In the genomic region with DNA sequence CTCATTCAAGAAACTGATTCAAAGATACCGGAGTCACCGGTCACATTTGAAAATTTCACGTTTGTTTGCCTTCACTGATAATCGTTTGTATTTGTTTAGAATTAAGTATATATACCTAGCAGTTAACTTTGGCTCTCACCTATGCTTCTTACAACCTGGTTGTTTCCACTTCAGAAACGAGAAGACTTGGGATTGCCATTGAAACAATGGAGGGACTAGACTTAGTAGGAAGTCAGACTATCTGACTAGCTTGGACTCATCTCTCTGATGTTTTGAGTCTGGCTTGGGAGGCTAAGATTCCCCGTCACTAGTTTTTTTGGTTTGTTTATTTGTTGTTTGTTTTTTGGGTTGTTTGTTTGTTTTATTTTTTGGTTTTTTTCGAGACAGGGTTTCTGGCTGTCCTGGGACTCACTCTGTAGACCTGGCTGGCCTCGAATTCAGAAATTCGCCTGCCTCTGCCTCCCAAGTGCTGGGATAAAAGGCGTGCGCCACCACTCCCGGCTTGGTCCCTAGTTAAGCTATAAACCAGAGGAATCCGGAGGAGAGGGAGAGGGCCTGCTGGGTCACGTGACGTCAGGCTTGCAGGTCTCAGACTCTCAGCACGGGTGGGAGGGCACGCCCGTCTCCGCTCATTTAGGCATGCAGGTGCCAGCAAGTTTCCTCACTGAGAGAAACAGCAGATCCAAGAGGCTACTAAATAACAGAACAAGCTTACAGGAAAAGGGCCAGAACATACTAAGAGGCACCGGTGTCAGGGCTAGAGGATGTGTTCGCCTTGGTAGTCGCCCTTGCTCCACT, we compare ENCODE assay signal across 12 mouse cellular contexts. TPM values are rescaled to one million over a fixed set of nuclear protein-coding genes. Genes with fewer than 3 reads are reported as not detected.
A peak's percentile ranks its signal among the peaks of the same experiment; 100 is the strongest.
DNase-seq lines count a peak whose midpoint lies in the region; ATAC-seq and TF ChIP-seq lines count a peak whose summit lies in the region.
"Had no signal": no experiment of that assay in that cellular context is flagged by ENCODE, and none has a peak within 500 bp of the region (broad histone marks: within the 10 kb centered on the region; RNA-seq: fewer than 3 reads in every experiment).

No protein-coding gene starts in this region.

- in situ Hi-C loops in ES-E14 (cut with MboI; ENCODE audit: low sequenced_read_pairs in 2 of 2, unreplicated experiment in 2 of 2) = no loop called here

- no peaks in the 10 kb centered on the region for H3K36me3 ChIP-seq in limb, embryonic 12.5 days
- H3K36me3 ChIP-seq in limb, embryonic 10.5 days = no peaks in the 10 kb centered on the region
- H3K36me3 ChIP-seq in ES-E14 (ENCODE audit: control insufficient read depth, insufficient read depth, low read length, poor library complexity, severe bottlenecking) = no peaks in the 10 kb centered on the region
- no peaks in the 10 kb centered on the region for H3K36me3 ChIP-seq in kidney, adult 2 months (ENCODE audit: control insufficient read depth, insufficient read depth, low read length)
- H3K36me3 ChIP-seq in splenic B cell, adult 2 months (ENCODE audit: control insufficient read depth, insufficient read depth, low read length, poor library complexity, severe bottlenecking) = no peaks in the 10 kb centered on the region
- H3K36me3 ChIP-seq: hindbrain, embryonic 15.5 days; liver, embryonic 13.5 days; neural tube, embryonic 12.5 days had no signal

- no peaks in the 10 kb centered on the region for H3K27me3 ChIP-seq in limb, embryonic 12.5 days
- H3K27me3 ChIP-seq in limb, embryonic 10.5 days (ENCODE audit: low read depth, poor library complexity, severe bottlenecking) = no peaks in the 10 kb centered on the region
- H3K27me3 ChIP-seq in kidney, adult 2 months (replicated peaks; ENCODE audit: control insufficient read depth, insufficient read depth, low read length) = no peaks in the 10 kb centered on the region
- H3K27me3 ChIP-seq in splenic B cell, adult 2 months (ENCODE audit: control insufficient read depth, insufficient read depth, low read length, poor library complexity, severe bottlenecking) = no peaks in the 10 kb centered on the region
- H3K27me3 ChIP-seq: hindbrain, embryonic 15.5 days; liver, embryonic 13.5 days; neural tube, embryonic 12.5 days had no signal

- no peak for DNase-seq in limb, embryonic 10.5 days (ENCODE audit: low spot score)
- DNase-seq in ES-E14 (ENCODE audit: low read depth, low spot score) = peak; percentile 61
- peak; percentile 54 for DNase-seq in kidney, adult 2 months
- peak; percentile 22 for DNase-seq in splenic B cell, adult 2 months (ENCODE audit: low read depth, low spot score)
- DNase-seq in cerebellum, postnatal 25 days = no peak
- no peak for DNase-seq in gastrocnemius, adult 18-20 months (ENCODE audit: low spot score)
- DNase-seq: cerebellum, postnatal 36 days; liver, embryonic 13.5 days had no signal

- no peak overlapping the region for H3K4me2 ChIP-seq in limb, embryonic 12.5 days
- H3K4me2 ChIP-seq: hindbrain, embryonic 15.5 days; liver, embryonic 13.5 days; neural tube, embryonic 12.5 days had no signal

- no peak for TF ChIP-seq POLR2A in kidney, adult 2 months (IDR thresholded peaks at IDR 0.05; ENCODE audit: low read depth, low read length)

- H3K4me1 ChIP-seq in limb, embryonic 12.5 days (replicated peaks) = peaks cover 35% of the 10 kb centered on the region
- H3K4me1 ChIP-seq in limb, embryonic 10.5 days = peaks cover 35% of the 10 kb centered on the region
- H3K4me1 ChIP-seq in ES-E14 (ENCODE audit: control insufficient read depth in 2 of 2, insufficient read depth in 2 of 2, low read length in 2 of 2, poor library complexity in 1 of 2) = no peaks in the 10 kb centered on the region
- peaks cover 13% of the 10 kb centered on the region; the same call in 1 of the 2 replicates for H3K4me1 ChIP-seq in kidney, adult 2 months (ENCODE audit: control insufficient read depth, insufficient read depth, low read length)
- H3K4me1 ChIP-seq: liver, embryonic 13.5 days; neural tube, embryonic 12.5 days had no signal

- no peaks in the 10 kb centered on the region for H3K9me3 ChIP-seq in limb, embryonic 12.5 days
- no peaks in the 10 kb centered on the region for H3K9me3 ChIP-seq in limb, embryonic 10.5 days (replicated peaks)
- no peaks in the 10 kb centered on the region for H3K9me3 ChIP-seq in ES-E14 (ENCODE audit: control insufficient read depth, insufficient read depth, low read depth, low read length)
- H3K9me3 ChIP-seq: hindbrain, embryonic 15.5 days; liver, embryonic 13.5 days; neural tube, embryonic 12.5 days had no signal

- no peak overlapping the region for H3K4me3 ChIP-seq in limb, embryonic 12.5 days (replicated peaks)
- no peak overlapping the region for H3K4me3 ChIP-seq in limb, embryonic 10.5 days
- H3K4me3 ChIP-seq in ES-E14 (ENCODE audit: insufficient read depth in 1 of 2, low read depth in 1 of 2, low read length in 2 of 2, poor library complexity in 1 of 2, severe bottlenecking in 1 of 2) = no peak overlapping the region
- no peak overlapping the region for H3K4me3 ChIP-seq in kidney, adult 2 months (ENCODE audit: insufficient read depth, low read depth, low read length)
- H3K4me3 ChIP-seq: hindbrain, embryonic 15.5 days; liver, embryonic 13.5 days; neural tube, embryonic 12.5 days had no signal

- WGBS in limb, embryonic 12.5 days = 65% methylated on average over 22 of the region's 22 CpGs
- WGBS in limb, embryonic 10.5 days = 72% methylated on average over 22 of the region's 22 CpGs
- WGBS in kidney, adult 2 months = 53% methylated on average over 22 of the region's 22 CpGs

- peak; percentile 33; the same call in 1 of the 2 replicates for ATAC-seq in limb, embryonic 12.5 days (ENCODE audit: insufficient number of reproducible peaks, insufficient read depth, low FRiP score, low TSS enrichment, low read depth)
- no peak for ATAC-seq in activated CD4-positive, CD25-positive, alpha-beta regulatory T cell, adult 4 months

- no peak overlapping the region for H3K9ac ChIP-seq in limb, embryonic 12.5 days (replicated peaks)
- H3K9ac ChIP-seq in ES-E14 (ENCODE audit: insufficient read depth, low read depth, low read length, poor library complexity, severe bottlenecking) = no peak overlapping the region
- H3K9ac ChIP-seq: hindbrain, embryonic 15.5 days; liver, embryonic 13.5 days; neural tube, embryonic 12.5 days had no signal

- H3K27ac ChIP-seq in limb, embryonic 12.5 days = no peak overlapping the region; the same call in 1 of the 2 replicates
- H3K27ac ChIP-seq in limb, embryonic 10.5 days = no peak overlapping the region
- no peak overlapping the region for H3K27ac ChIP-seq in ES-E14 (ENCODE audit: insufficient read depth, low read depth, low read length, poor library complexity, severe bottlenecking)
- H3K27ac ChIP-seq in kidney, adult 2 months (ENCODE audit: insufficient read depth, low read depth, low read length) = no peak overlapping the region
- H3K27ac ChIP-seq: hindbrain, embryonic 15.5 days; liver, embryonic 13.5 days; neural tube, embryonic 12.5 days had no signal

- TF ChIP-seq CTCF in kidney, adult 2 months (conservative IDR thresholded peaks at IDR 0.05; ENCODE audit: insufficient read depth, insufficient read length, low read depth, low read length) = no peak

TF ChIP-seq in ES-E14, 5 proteins besides CTCF, POLR2A, EP300 and RAD21:
- TF ChIP-seq MAFK (IDR thresholded peaks at IDR 0.05; ENCODE audit: insufficient read depth, low read depth, low read length) (no peak), ZC3H11A (IDR thresholded peaks at IDR 0.05; ENCODE audit: borderline replicate concordance, low read depth, low read length) (no peak), HCFC1 (IDR thresholded peaks at IDR 0.05; ENCODE audit: borderline replicate concordance, insufficient read depth, low read length) (no peak), ZNF384 (IDR thresholded peaks at IDR 0.05; ENCODE audit: low read depth, low read length) (no peak), CHD2 (IDR thresholded peaks at IDR 0.05; ENCODE audit: low read depth, low read length) (no peak)

RNA-seq across cellular contexts. Expression of a gene that starts 18.7 kb away (rescaled TPM):
- polyA plus RNA-seq in limb, embryonic 12.5 days (2016; fragmentation: Nextera tagmentation; extraction: Ambion mirVana) = 80.9 and 98.4 TPM in 2 replicates
- 67.1 and 74.9 TPM in 2 replicates for polyA plus RNA-seq in limb, embryonic 10.5 days (2016; fragmentation: Nextera tagmentation; extraction: Ambion mirVana)
- total RNA-seq in ES-E14 (2012; rRNA removed) = 55.3 and 90.5 TPM in 2 replicates
- 8.7 and 9.5 TPM in 2 replicates for polyA plus RNA-seq in kidney, adult 2 months (2012; rRNA removed)
- 10 to 100 TPM; 19.6 to 26.9 TPM for total RNA-seq in gastrocnemius, adult 18-20 months (2021)
- polyA plus RNA-seq in activated CD4-positive, CD25-positive, alpha-beta regulatory T cell, adult 4 months (2017; shearing (Covaris generic)) = 10 to 100 TPM; 15.7 to 32.8 TPM

Comparison
In these comparisons a context has a peak if more than half of its experiments do, and no peak if none do; other contexts are left out.
1. DNase-seq: peak in ES-E14 (single experiment), kidney, adult 2 months (single experiment) and splenic B cell, adult 2 months (single experiment); none in limb, embryonic 10.5 days (single experiment), cerebellum, postnatal 25 days (0 of 2) and gastrocnemius, adult 18-20 months (single experiment).